ENCODE assay signal across 17 mouse cellular contexts in genomic region chr12:103706113-103706512, GRCm38 (mm10). TPM values are rescaled to one million over a fixed set of nuclear protein-coding genes. Genes with fewer than 3 reads are reported as not detected.
"Had no signal": no experiment of that assay in that cellular context is flagged by ENCODE, and none has a peak within 500 bp of the region (broad histone marks: within the 10 kb centered on the region; RNA-seq: fewer than 3 reads in every experiment).

No protein-coding gene starts in this region.

- H3K27ac ChIP-seq: kidney, postnatal 0 days; limb, embryonic 12.5 days; midbrain, embryonic 12.5 days had no signal

- DNase-seq: kidney, adult 9 months; kidney, postnatal 4 days; lung, adult 18-20 months; right cerebral cortex, postnatal 14 days; thymus, adult 18-20 months; thymus, postnatal 14 days had no signal

- H3K4me3 ChIP-seq: limb, embryonic 12.5 days; midbrain, embryonic 12.5 days had no signal

- H3K4me1 ChIP-seq: limb, embryonic 12.5 days; midbrain, embryonic 12.5 days had no signal

- H3K27me3 ChIP-seq: limb, embryonic 12.5 days; midbrain, embryonic 12.5 days had no signal

- H3K36me3 ChIP-seq: limb, embryonic 12.5 days; midbrain, embryonic 12.5 days had no signal

- H3K9ac ChIP-seq: limb, embryonic 12.5 days; midbrain, embryonic 12.5 days had no signal

- H3K4me2 ChIP-seq: limb, embryonic 12.5 days; midbrain, embryonic 12.5 days had no signal

- H3K9me3 ChIP-seq: limb, embryonic 12.5 days; midbrain, embryonic 12.5 days had no signal

RNA-seq across cellular contexts. Expression of gene Serpina1f, which starts 10.8 kb away (rescaled TPM):
- total RNA-seq: layer of hippocampus, adult 8-10 months; layer of hippocampus, postnatal 14 days; left cerebral cortex, adult 18-20 months; left cerebral cortex, postnatal 14 days; megakaryocyte-erythroid progenitor cell, adult 5-6 weeks; midbrain, postnatal 0 days had no signal
- polyA plus RNA-seq: limb, embryonic 12.5 days; lung, embryonic 16.5 days; midbrain, embryonic 12.5 days; midbrain, postnatal 0 days; neural tube, embryonic 14.5 days had no signal

RNA-seq across cellular contexts. Expression of gene Serpina16, which starts 30.2 kb away (rescaled TPM):
- total RNA-seq: layer of hippocampus, adult 8-10 months; layer of hippocampus, postnatal 14 days; left cerebral cortex, adult 18-20 months; left cerebral cortex, postnatal 14 days; megakaryocyte-erythroid progenitor cell, adult 5-6 weeks; midbrain, postnatal 0 days had no signal
- polyA plus RNA-seq: kidney, postnatal 0 days; limb, embryonic 12.5 days; lung, embryonic 16.5 days; midbrain, embryonic 12.5 days; midbrain, postnatal 0 days; neural tube, embryonic 14.5 days had no signal

RNA-seq across cellular contexts. Expression of gene Serpina6, which starts 49.1 kb away (rescaled TPM):
- total RNA-seq: layer of hippocampus, adult 8-10 months; layer of hippocampus, postnatal 14 days; left cerebral cortex, adult 18-20 months; left cerebral cortex, postnatal 14 days; megakaryocyte-erythroid progenitor cell, adult 5-6 weeks; midbrain, postnatal 0 days had no signal
- polyA plus RNA-seq: midbrain, embryonic 12.5 days; midbrain, postnatal 0 days had no signal
